Mouse (Mus musculus) embryo, embryonic 11 days (tissue): Measurements from ENCODE around the gene Zfy1.
"Not testable (repeated sequence)": the region's sequence is repeated elsewhere in the genome, so short reads cannot be mapped to it uniquely, and the experiment has no call there.

ENCODE experiments used
- DNase-seq: peaks from one replicate; pipeline ENCODE4 v3.0.0-alpha.2; 2015

The Zfy1 gene

DNA sequence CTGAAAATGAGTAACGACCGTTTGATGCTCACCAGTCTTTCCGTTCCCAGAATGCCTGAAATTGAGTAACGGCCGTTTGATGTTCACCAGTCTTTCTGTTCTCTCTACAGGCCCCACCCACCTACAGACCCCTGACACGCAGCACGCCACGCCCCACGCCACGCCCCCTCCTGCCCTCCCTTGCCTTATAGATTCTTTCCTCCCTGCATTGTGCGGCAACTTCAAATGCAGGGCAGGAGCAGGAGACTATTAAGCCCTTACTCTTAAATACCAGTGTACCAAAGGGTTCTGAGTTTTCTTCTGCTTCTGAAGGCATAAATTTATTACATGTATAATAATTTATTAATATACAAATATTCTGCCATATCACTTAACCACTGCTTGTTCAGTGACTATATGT, at the start of gene Zfy1:
Gene Zfy1 (minus strand): TSS at position 101 of the 400 bp plus-strand sequence.
- not testable (repeated sequence) for DNase-seq

DNA sequence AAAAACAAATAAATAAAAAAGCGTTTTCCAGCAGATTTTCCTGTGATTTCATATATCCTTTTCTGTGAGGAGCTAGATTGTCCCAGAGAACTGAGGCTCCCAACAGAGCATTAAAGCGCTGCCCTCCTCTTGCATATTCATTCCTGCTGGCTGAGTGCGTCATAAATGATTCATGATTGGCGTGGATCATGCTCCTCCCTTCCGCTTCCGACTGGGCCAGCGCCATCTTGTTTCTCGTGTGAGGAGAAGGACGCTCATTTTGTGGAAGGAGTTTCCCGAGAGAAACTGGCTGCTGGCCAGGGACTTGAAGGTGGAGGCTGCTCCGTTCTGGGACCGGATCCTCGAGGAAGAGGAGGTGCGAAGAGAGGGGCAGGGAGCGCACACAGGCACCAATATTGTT, 21.2 kb upstream of the Zfy1 start, which contains the start of gene Uba1y:
Gene Uba1y (plus strand): TSS at position 254 of the 400 bp plus-strand sequence.
- no peak for DNase-seq

DNA sequence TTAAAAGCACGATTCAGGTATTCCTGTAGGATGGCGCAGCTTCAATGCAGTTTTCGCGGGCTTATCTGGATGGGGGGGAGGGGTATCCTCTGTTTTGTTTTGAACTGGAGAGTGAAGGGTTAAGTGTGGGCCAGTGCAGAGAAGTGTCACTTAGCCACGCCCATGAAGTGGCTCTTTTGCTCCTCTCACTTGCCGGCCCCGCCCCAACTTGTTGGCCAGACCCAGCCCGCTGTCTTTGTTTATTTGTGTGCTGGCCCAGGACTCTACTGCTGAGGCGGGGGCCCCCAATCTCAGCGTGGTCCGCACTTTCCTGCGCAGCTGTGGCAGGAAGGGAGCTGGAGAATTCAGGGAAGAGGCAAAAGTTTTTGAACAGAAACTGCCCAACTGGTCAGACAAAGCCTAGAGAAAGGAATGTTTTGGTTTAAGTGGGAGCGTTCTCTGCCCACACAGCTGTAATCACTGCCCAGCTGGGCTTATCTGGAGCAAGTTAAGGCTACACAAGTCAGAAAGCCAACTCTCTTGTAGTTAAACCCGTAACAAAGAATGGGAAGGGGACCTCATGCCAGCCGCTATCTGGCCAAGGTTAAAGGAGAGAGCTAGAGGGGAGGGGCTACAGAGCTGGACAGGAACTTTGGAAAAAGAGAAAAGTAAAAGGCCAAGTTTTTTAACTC, 11.9 kb upstream of the Zfy1 start:
- peak; percentile 80 for DNase-seq
